Mouse (Mus musculus): ENCODE results near the gene Iqcn.

- TF ChIP-seq CTCF (IDR thresholded peaks at IDR 0.05; ENCODE audit: extremely low read depth, insufficient read depth, low read length) (no peak), POLR2A (IDR thresholded peaks at IDR 0.05; ENCODE audit: extremely low read depth, insufficient read depth, low read length) (no peak)
Measured at GRCm38 (mm10) chr8:70679404-70679803, 23.9 kb upstream of the Iqcn start.

All from cortical plate, adult 2 months (tissue).